Mouse (Mus musculus) MEL (cell line): ENCODE data around the gene Agap2. TPM values are rescaled to one million over a fixed set of nuclear protein-coding genes. Genes with fewer than 3 reads are reported as not detected.

ENCODE experiments used
- DNase-seq: peaks from one replicate; pipeline ENCODE4 v3.0.0; 2011; ENCODE audit warnings: low read depth, low spot score
- H3K27ac ChIP-seq: 2 replicates; pipeline ENCODE4 v1.5.1; 2012; ENCODE audit warnings: low read depth, mild to moderate bottlenecking, control low read depth, low read length, moderate library complexity; ENCODE audit not compliant: control insufficient read depth
- H3K27me3 ChIP-seq, 2 experiments: fragments of 150-350 bp in 1 of 2; sonication (generic) in 1 of 2; 2 replicates each; pipeline ENCODE4 v1.6.1; 2012; ENCODE audit warnings: low read length in 2 of 2, mild to moderate bottlenecking in 2 of 2, improper control_type of control experiment in 1 of 2, moderate library complexity in 1 of 2; ENCODE audit not compliant: insufficient read depth in 2 of 2, control insufficient read depth in 1 of 2
- H3K36me3 ChIP-seq, 2 experiments: 2 replicates each; pipeline ENCODE4 v1.6.1; 2012 to 2014; ENCODE audit warnings: low read length in 2 of 2, improper control_type of control experiment in 1 of 2, inconsistent platforms in 1 of 2, mild to moderate bottlenecking in 1 of 2; ENCODE audit not compliant: insufficient read depth in 2 of 2, control insufficient read depth in 1 of 2
- H3K4me1 ChIP-seq, 2 experiments: fragments of 150-350 bp in 1 of 2; sonication (generic) in 1 of 2; 2 replicates each; pipeline ENCODE4 v1.6.1; 2012; ENCODE audit warnings: low read length in 2 of 2, improper control_type of control experiment in 1 of 2, mild to moderate bottlenecking in 1 of 2; ENCODE audit not compliant: insufficient read depth in 2 of 2, control insufficient read depth in 1 of 2
- H3K4me3 ChIP-seq, 2 experiments: fragments of 150-350 bp in 1 of 2; sonication (generic) in 1 of 2; 2 replicates each; pipeline ENCODE4 v1.5.1; 2012; ENCODE audit warnings: low read depth in 2 of 2, low read length in 2 of 2, mild to moderate bottlenecking in 2 of 2, moderate library complexity in 2 of 2, control low read depth in 1 of 2, improper control_type of control experiment in 1 of 2; ENCODE audit not compliant: control insufficient read depth in 1 of 2, insufficient read depth in 1 of 2
- H3K79me2 ChIP-seq: 2 replicates; pipeline ENCODE4 v1.6.1; 2012; ENCODE audit warnings: mild to moderate bottlenecking, low read length, moderate library complexity; ENCODE audit not compliant: control insufficient read depth, poor library complexity, insufficient read depth
- H3K9ac ChIP-seq: 2 replicates; pipeline ENCODE4 v1.6.1; 2012; ENCODE audit warnings: low read depth, mild to moderate bottlenecking, control low read depth, low read length, moderate library complexity; ENCODE audit not compliant: control insufficient read depth, poor library complexity, severe bottlenecking
- H3K9me3 ChIP-seq: fragments of 150-350 bp; sonication (generic); replicated peaks from 2 replicates; pipeline ENCODE4 v1.6.1; 2012; ENCODE audit warnings: mild to moderate bottlenecking, low read length, improper control_type of control experiment, moderate library complexity; ENCODE audit not compliant: insufficient read depth
- CHD1 ChIP-seq: IDR thresholded peaks from 2 replicates; pipeline ENCODE4 v1.6.1; 2012; ENCODE audit warnings: low read depth, mild to moderate bottlenecking, inconsistent platforms, low read length, improper control_type of control experiment
- CTCF ChIP-seq, 3 experiments: IDR thresholded peaks in 2 of 3; conservative IDR thresholded peaks in 1 of 3; 2 replicates each; pipeline ENCODE4 v1.5.1; 2011 to 2012; ENCODE audit warnings: low read length in 3 of 3, low read depth in 2 of 3, mild to moderate bottlenecking in 2 of 3, improper control_type of control experiment in 1 of 3, inconsistent platforms in 1 of 3, mixed read lengths in 1 of 3, moderate library complexity in 1 of 3; ENCODE audit not compliant: control insufficient read depth in 1 of 3, insufficient read depth in 1 of 3, poor library complexity in 1 of 3, severe bottlenecking in 1 of 3
- E2F4 ChIP-seq: IDR thresholded peaks from 2 replicates; pipeline ENCODE4 v1.6.1; 2011; ENCODE audit warnings: low read depth, low read length, improper control_type of control experiment, borderline replicate concordance
- ELF1 ChIP-seq: IDR thresholded peaks from 2 replicates; pipeline ENCODE4 v1.6.1; 2014; ENCODE audit warnings: low read depth, mild to moderate bottlenecking, inconsistent platforms, low read length, improper control_type of control experiment, moderate library complexity
- ETS1 ChIP-seq: IDR thresholded peaks from 2 replicates; pipeline ENCODE4 v1.6.1; 2012; ENCODE audit warnings: low read depth, mild to moderate bottlenecking, inconsistent platforms, low read length, improper control_type of control experiment, moderate library complexity
- GATA1 ChIP-seq: IDR thresholded peaks from 2 replicates; pipeline ENCODE4 v1.6.1; 2011; ENCODE audit warnings: low read depth, low read length, improper control_type of control experiment
- JUND ChIP-seq: IDR thresholded peaks from 2 replicates; pipeline ENCODE4 v1.6.1; 2011; ENCODE audit warnings: low read depth, mild to moderate bottlenecking, improper control_type of control experiment, low read length
- KAT2A ChIP-seq: conservative IDR thresholded peaks from 2 replicates; pipeline ENCODE4 v1.6.1; 2012; ENCODE audit warnings: low read depth, low read length, improper control_type of control experiment, inconsistent platforms
- MAZ ChIP-seq: IDR thresholded peaks from 2 replicates; pipeline ENCODE4 v1.6.1; 2012; ENCODE audit warnings: low read depth, mild to moderate bottlenecking, inconsistent platforms, low read length, improper control_type of control experiment
- MEF2A ChIP-seq: IDR thresholded peaks from 2 replicates; pipeline ENCODE4 v1.6.1; 2014; ENCODE audit warnings: low read depth, mild to moderate bottlenecking, inconsistent platforms, low read length, improper control_type of control experiment; ENCODE audit not compliant: poor library complexity, insufficient replicate concordance, severe bottlenecking; ENCODE audit errors: extremely low read depth
- MYB ChIP-seq: IDR thresholded peaks from 2 replicates; pipeline ENCODE4 v1.6.1; 2011; ENCODE audit warnings: mild to moderate bottlenecking, low read depth, low read length, improper control_type of control experiment
- POLR2AphosphoS2 ChIP-seq: IDR thresholded peaks from 2 replicates; pipeline ENCODE4 v1.6.1; 2011; ENCODE audit warnings: low read length, improper control_type of control experiment
- RAD21 ChIP-seq: IDR thresholded peaks from 2 replicates; pipeline ENCODE4 v1.6.1; 2011; ENCODE audit warnings: mild to moderate bottlenecking, low read depth, low read length, improper control_type of control experiment
- SIN3A ChIP-seq: IDR thresholded peaks from 2 replicates; pipeline ENCODE4 v1.6.1; 2012; ENCODE audit warnings: low read length, improper control_type of control experiment, inconsistent platforms
- TAL1 ChIP-seq: IDR thresholded peaks from 2 replicates; pipeline ENCODE4 v1.6.1; 2012; ENCODE audit warnings: mild to moderate bottlenecking, inconsistent platforms, low read length, moderate library complexity, mixed read lengths
- TBP ChIP-seq: IDR thresholded peaks from 2 replicates; pipeline ENCODE4 v1.8.0; 2011; ENCODE audit warnings: low read depth, low read length, improper control_type of control experiment
- UBTF ChIP-seq: IDR thresholded peaks from 2 replicates; pipeline ENCODE4 v1.6.1; 2012; ENCODE audit warnings: low read depth, mild to moderate bottlenecking, inconsistent platforms, low read length, improper control_type of control experiment, moderate library complexity, borderline replicate concordance; ENCODE audit not compliant: insufficient read depth
- USF2 ChIP-seq, 2 experiments: IDR thresholded peaks; 2 replicates each; pipeline ENCODE4 v1.6.1; 2011 to 2012; ENCODE audit warnings: improper control_type of control experiment in 2 of 2, low read length in 2 of 2, borderline replicate concordance in 1 of 2, inconsistent platforms in 1 of 2, low read depth in 1 of 2, mild to moderate bottlenecking in 1 of 2; ENCODE audit not compliant: insufficient read depth in 1 of 2
- ZC3H11A ChIP-seq: IDR thresholded peaks from 2 replicates; pipeline ENCODE4 v1.6.1; 2012; ENCODE audit warnings: low read depth, mild to moderate bottlenecking, inconsistent platforms, low read length, improper control_type of control experiment
- ZNF384 ChIP-seq: IDR thresholded peaks from 2 replicates; pipeline ENCODE4 v1.6.1; 2012; ENCODE audit warnings: low read depth, mild to moderate bottlenecking, inconsistent platforms, low read length, improper control_type of control experiment
- polyA plus RNA-seq, 2 experiments: library from polyadenylated mRNA; stranded (reverse) in 1 of 2; unstranded in 1 of 2; fragments of >175 nt in 1 of 2; fragments of >200 nt in 1 of 2; gene quantifications; 2 replicates each; pipeline versions ENCODE4 v1.2.1 to v1.2.4; 2012; ENCODE audit warnings: low replicate concordance in 2 of 2, low read depth in 1 of 2; ENCODE audit not compliant: insufficient read length in 2 of 2, insufficient read depth in 1 of 2, missing spikeins in 1 of 2
- total RNA-seq: library from RNA; depleted of rRNA; stranded (reverse); fragments of 300-350 nt; gene quantifications from 2 replicates; pipeline ENCODE4 v1.2.3, GENCODE M21; 2012

Gene Agap2
- total and polyA plus RNA-seq, 3 experiments, result 0.04 to 0.46 TPM; not detected in 1

- Histone ChIP-seq H3K4me1 (peaks cover 2 to 5% of the 10 kb centered on the region in 2 experiments), H3K9me3 (no peaks in the 10 kb centered on the region), H3K27ac (no peak overlapping the region), H3K36me3 (peaks cover 0 to 5% of the 10 kb centered on the region in 2 experiments; a peak in 2 of 4 replicates), H3K79me2 (no peaks in the 10 kb centered on the region), H3K4me3 (no peak overlapping the region), H3K27me3 (no peaks in the 10 kb centered on the region), H3K9ac (no peak overlapping the region)
- TF ChIP-seq UBTF (no peak), ZNF384 (no peak), USF2 (IDR thresholded peaks at IDR 0.05; ENCODE audit: borderline replicate concordance in 1 of 2, insufficient read depth in 1 of 2, low read depth in 1 of 2, low read length in 2 of 2) (no peak), ZC3H11A (no peak), SIN3A (no peak), CTCF (IDR thresholded peaks at IDR 0.05 in 2 of 3, conservative IDR thresholded peaks at IDR 0.05 in 1 of 3; ENCODE audit: control insufficient read depth in 1 of 3, insufficient read depth in 1 of 3, low read depth in 2 of 3, low read length in 3 of 3, poor library complexity in 1 of 3, severe bottlenecking in 1 of 3) (peak in 1 of 3 experiments; percentile 21; a peak in 1 of 6 replicates)
- DNase-seq, result no peak
Measured at GRCm38 (mm10) chr10:127049395-127050118, 25.5 kb upstream of the Agap2 start.

- Histone ChIP-seq H3K4me1 (peaks cover 2 to 5% of the 10 kb centered on the region in 2 experiments), H3K4me3 (no peak overlapping the region), H3K9ac (no peak overlapping the region), H3K9me3 (no peaks in the 10 kb centered on the region), H3K27me3 (no peaks in the 10 kb centered on the region), H3K27ac (no peak overlapping the region), H3K79me2 (no peaks in the 10 kb centered on the region), H3K36me3 (peaks cover 0 to 5% of the 10 kb centered on the region in 2 experiments; a peak in 2 of 4 replicates)
- DNase-seq, result no peak
- TF ChIP-seq POLR2AphosphoS2 (no peak), CHD1 (no peak), MEF2A (no peak), TAL1 (no peak), CTCF (IDR thresholded peaks at IDR 0.05 in 2 of 3, conservative IDR thresholded peaks at IDR 0.05 in 1 of 3; ENCODE audit: control insufficient read depth in 1 of 3, insufficient read depth in 1 of 3, low read depth in 2 of 3, low read length in 3 of 3, poor library complexity in 1 of 3, severe bottlenecking in 1 of 3) (no peak), E2F4 (no peak), RAD21 (no peak), ZC3H11A (no peak), ELF1 (no peak), MAZ (no peak), ZNF384 (no peak), ETS1 (no peak), GATA1 (no peak), JUND (no peak), USF2 (IDR thresholded peaks at IDR 0.05; ENCODE audit: borderline replicate concordance in 1 of 2, insufficient read depth in 1 of 2, low read depth in 1 of 2, low read length in 2 of 2) (no peak), MYB (no peak), KAT2A (no peak), TBP (no peak)
Measured at GRCm38 (mm10) chr10:127050119-127050474, 25.0 kb upstream of the Agap2 start.
